Mouse (Mus musculus) E14TG2a.4 (cell line): ENCODE results near the gene BC028528.

ENCODE experiments used
- CTCF ChIP-seq: conservative IDR thresholded peaks from 2 replicates; pipeline ENCODE4 v1.5.1; 2014; ENCODE audit warnings: low read length
- NANOG ChIP-seq: IDR thresholded peaks from 2 replicates; pipeline ENCODE4 v1.6.1; 2014; ENCODE audit warnings: borderline replicate concordance, low read length, mixed read lengths

GRCm38 (mm10) chr3:95856115-95856514 lies 35.7 kb downstream of the BC028528 start:
- TF ChIP-seq CTCF (no peak), NANOG (no peak)
